Mouse (Mus musculus) urinary bladder, postnatal 14 days (tissue): ENCODE results near the gene Tomt.

Experiments
- DNase-seq: peaks from one replicate; pipeline ENCODE4 v3.0.0; 2021; ENCODE audit warnings: low spot score

The Tomt gene

DNA sequence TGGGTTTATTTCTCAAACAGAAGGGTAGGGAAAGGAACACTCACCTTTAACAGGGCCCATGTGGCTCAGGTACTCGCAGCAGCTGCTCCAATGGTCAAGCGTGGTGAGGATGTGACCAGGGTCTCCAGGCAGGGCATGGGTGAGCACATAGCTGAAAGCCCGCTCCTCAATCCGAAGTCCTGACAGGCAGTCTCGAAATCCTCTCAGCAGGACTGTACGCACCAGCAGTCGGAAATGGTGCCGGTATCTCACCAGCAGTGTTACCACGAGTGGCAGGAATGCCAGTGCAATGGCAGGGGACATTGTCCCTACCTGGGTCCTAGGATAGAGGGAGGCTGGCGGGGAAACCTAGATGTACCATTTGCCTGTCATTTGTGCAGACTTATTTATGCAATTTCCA lies 4.2 kb downstream of the Tomt start:
- DNase-seq: no peak

GRCm38 (mm10) chr7:101900331-101901097 lies 5.6 kb downstream of the Tomt start:
- DNase-seq: no peak

- DNase-seq: peak; percentile 98
Measured at GRCm38 (mm10) chr7:101896104-101897066, 9.8 kb downstream of the Tomt start.

GRCm38 (mm10) chr7:101895695-101896094 lies 10.5 kb downstream of the Tomt start:
- no peak for DNase-seq

GRCm38 (mm10) chr7:101888460-101888859 lies 17.7 kb downstream of the Tomt start:
- DNase-seq: no peak

DNA sequence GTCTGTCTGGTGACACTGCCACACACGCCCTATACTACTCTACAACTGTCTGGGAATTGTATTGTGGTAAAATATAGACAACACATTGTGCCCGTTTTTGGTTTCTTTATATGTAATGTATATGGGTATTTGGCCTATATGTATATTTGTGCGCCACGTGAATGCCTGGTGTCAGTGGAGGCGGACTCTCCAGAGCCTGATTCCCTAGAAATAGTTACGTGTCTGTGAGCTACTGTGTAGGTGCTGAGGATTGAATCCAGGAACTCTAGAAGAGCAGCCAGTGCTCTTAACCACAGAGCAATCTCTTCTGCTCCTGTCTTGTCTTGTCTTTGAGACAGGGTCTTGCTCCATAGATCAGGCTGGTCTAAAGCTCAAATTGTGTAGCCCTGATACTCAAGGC lies 19.9 kb downstream of the Tomt start:
- no peak for DNase-seq

DNA sequence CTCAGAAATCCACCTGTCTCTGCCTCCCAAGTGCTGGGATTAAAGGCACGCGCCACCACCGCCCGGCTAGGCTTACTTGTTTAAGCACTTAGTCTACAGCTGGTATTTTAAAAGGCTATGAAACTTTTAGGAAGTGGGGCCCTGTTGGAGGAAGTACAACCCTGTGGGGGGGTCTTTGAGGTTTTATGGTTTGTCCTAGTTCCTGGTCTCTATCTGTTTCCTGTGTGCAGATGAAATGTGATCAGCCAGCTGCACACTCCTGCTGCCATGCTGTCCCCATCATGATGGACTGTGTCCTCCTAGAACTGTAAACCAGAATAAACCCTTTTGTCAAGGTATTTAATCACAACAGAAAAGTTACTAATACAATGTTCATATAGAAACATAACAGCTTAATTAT lies 22.0 kb downstream of the Tomt start:
- DNase-seq: no peak

- DNase-seq: no peak
Measured at GRCm38 (mm10) chr7:101882413-101883154, 23.6 kb downstream of the Tomt start.

- no peak for DNase-seq
Measured at GRCm38 (mm10) chr7:101880855-101881254, 25.3 kb downstream of the Tomt start.

DNA sequence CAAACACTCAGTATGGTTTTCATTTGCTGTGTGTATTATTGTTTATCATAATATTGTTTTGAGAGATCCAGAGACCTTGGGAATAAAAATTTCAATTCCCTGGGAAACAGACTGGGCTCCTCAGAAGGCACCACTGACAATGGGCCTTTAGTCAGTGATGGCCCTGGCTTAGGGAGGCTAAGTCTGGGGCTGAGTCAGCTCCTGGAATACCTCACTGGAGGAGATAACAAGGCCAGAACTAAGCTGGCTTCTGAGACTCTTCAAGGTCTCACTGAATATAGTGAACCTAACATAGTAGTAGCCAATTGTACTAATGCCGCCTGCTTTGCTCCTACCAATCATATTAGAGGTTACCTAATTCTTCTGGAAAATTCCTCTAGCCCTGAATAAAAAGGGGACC lies 30.2 kb downstream of the Tomt start:
- DNase-seq: no peak

DNA sequence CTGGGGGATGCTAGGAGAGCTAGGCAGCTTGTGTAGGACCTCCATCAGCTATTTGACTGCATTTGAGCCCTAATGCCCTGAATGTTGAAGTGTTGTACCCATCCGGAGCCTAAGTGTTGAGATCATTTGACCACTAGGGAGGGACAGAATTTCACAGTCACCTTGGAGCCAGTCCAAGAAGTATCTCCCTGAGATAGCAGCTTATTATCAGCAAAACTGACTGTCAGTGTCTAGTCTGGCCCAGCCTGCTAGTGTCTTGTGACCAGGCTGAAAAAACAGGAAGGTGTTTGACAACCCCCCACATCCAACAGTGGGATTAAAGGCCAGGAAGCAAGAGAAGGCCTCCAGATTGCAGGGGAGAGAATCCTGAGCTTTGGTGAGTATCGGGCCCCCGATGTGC lies 34.9 kb downstream of the Tomt start:
- DNase-seq: no peak

GRCm38 (mm10) chr7:101870629-101871028 lies 35.5 kb downstream of the Tomt start, which contains the start of gene Folr1:
Gene Folr1 (minus strand): TSS chr7:101870788.
- DNase-seq: no peak

- no peak for DNase-seq
Measured at GRCm38 (mm10) chr7:101869163-101869500, 37.0 kb downstream of the Tomt start.

DNA sequence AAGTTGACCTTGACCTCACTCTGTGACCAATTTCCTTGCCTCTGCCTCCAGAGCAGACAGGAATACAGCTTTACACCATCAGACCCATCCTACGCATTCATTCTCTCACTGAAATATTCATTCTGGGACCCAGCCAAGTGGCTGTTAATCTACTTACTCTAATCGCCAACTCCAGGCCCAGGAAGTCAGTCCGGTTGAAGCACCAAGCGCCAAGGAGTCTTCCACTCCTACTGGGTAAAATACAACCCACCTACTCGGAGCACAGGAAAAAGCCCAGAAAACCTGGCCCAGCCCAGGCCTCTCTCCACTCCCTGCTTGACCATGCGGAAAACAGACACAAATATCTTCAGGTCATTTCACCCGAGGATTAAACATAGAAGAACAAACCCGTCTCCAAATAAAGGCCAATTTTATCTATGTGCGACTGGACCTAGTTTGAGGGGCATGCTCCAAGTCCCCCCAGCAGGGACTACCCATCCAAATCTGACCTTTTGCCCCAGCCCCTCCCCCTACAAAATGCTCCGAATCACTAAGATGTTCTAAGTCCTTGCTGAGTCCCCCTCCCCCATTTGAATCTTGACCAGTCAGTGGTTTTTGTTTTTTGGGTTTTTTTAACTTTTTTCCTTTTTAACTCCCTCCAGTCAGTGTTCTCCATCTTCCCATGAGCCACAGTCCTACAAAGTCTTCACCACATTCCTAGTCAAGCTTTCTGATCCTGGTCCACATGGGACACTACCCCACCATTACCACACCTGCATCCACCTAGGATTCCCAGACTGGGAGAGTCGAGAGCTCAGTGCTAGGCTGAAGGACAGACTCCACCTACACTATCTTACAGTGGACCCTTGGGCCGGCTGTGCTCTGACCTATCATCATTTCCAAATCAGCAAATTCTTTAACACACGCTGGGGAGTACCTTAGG lies 37.7 kb downstream of the Tomt start:
- peak; percentile 25 for DNase-seq

- no peak for DNase-seq
Measured at GRCm38 (mm10) chr7:101867482-101867881, 38.7 kb downstream of the Tomt start.

DNA sequence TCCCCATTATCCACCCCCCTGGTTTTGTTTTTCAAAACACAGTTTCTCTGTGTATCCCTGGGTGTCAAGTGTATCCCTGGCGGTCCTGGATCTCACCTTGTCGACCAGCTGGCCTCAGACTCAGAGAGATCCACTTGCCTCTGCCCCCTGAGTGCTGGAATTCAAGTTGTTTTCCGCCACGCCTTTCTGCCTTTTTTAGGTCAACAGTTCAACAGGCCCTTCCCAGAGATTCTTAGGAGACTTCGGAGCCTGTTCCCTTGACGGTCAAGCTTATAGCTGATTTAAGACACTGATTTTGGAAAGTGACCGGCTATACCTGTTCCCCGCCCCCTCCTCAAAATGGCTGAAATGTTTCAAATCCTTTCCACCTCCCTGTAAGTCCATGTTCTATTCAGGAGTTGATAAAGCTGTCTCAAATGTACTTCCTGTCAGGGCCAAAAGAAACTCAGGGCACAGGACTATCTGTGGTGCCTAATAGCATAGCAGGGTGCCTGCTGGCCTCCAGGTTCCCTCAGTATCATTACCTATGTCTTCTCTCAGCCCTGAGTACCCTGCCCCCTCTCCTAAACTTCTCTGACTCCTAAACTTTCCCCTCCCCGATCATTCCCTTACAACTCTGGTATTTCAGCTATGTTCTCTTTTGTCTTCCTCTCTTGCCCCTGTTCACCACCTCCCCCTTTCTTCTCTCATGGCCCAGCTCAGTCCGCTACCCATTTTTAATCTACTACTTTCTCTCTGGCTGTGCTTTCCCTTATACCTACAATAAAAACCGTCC lies 39.5 kb downstream of the Tomt start:
- DNase-seq: no peak

- no peak for DNase-seq
Measured at GRCm38 (mm10) chr7:101863415-101863814, 42.7 kb downstream of the Tomt start, which contains the start of gene Anapc15. Gene Anapc15 (plus strand): TSS chr7:101863715.

DNA sequence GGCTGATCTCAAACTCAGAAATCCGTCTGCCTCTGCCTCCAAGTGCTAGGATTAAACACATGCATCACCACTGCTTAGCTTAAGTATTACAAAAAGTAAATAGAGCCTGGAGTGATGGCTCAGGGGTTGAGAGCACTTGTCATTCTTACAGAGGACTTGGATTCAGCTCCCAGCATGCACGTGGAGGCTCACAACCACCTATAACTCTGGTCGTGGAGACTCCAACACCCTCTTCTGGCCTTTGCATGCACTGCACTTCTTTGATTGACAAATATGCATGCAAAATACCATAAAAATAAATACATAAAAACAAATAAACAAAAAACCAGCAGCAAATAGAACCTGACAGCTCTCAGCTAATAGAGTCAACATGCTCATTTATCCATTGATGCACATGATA lies 43.9 kb downstream of the Tomt start:
- no peak for DNase-seq

- no peak for DNase-seq
Measured at GRCm38 (mm10) chr7:101860978-101861377, 45.2 kb downstream of the Tomt start.

DNA sequence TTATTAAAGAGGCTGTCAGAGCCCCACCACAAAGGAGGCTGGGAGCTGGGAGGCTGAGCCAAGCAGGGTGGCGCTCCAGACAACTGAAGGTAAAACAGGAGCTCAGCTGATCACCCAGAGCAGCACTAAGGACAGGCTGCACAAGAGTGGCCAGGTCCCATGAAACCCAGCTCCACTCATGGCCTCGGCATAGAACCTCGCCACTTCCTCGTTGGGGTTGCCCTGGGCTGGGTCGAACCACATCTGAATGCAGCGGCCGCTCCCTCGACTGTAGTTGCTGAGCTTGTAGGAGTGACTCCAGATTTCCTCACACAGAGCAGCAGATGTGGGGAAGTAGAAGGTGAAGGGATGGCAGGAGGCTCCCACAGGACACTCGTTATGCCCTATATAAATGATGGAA lies 47.8 kb downstream of the Tomt start:
- DNase-seq: no peak
